Mouse (Mus musculus) CH12.LX (cell line): ENCODE data around the gene Ptprr. TPM values are rescaled to one million over a fixed set of nuclear protein-coding genes. Genes with fewer than 3 reads are reported as not detected.

Source experiments
- DNase-seq: peaks from one replicate; pipeline ENCODE4 v3.0.0-alpha.2; 2013; ENCODE audit errors: extremely low read depth
- H3K27ac ChIP-seq: 2 replicates; pipeline ENCODE4 v1.5.1; 2012; ENCODE audit warnings: low read depth, mild to moderate bottlenecking, control low read depth, moderate library complexity; ENCODE audit not compliant: insufficient read depth
- H3K27me3 ChIP-seq: replicated peaks from 2 replicates; pipeline ENCODE3; 2012; ENCODE audit warnings: inconsistent platforms
- H3K36me3 ChIP-seq, 2 experiments: replicated peaks in 1 of 2; 2 replicates each; pipeline versions ENCODE3 to v1.6.1; 2012; ENCODE audit warnings: inconsistent platforms in 1 of 2, low read length in 1 of 2, mild to moderate bottlenecking in 1 of 2, mixed read lengths in 1 of 2, moderate library complexity in 1 of 2; ENCODE audit not compliant: control insufficient read depth in 1 of 2, insufficient read depth in 1 of 2
- H3K4me1 ChIP-seq, 2 experiments: 2 replicates each; pipeline ENCODE4 v1.6.1; 2012; ENCODE audit warnings: inconsistent platforms in 1 of 2, moderate library complexity in 1 of 2; ENCODE audit not compliant: insufficient read depth in 2 of 2, control insufficient read depth in 1 of 2
- H3K4me2 ChIP-seq: 2 replicates; pipeline ENCODE4 v1.6.1; 2012; ENCODE audit warnings: low read depth, mild to moderate bottlenecking, control low read depth; ENCODE audit not compliant: poor library complexity, insufficient read depth, severe bottlenecking
- H3K4me3 ChIP-seq, 3 experiments: fragments of 150-350 bp in 1 of 3; sonication (generic) in 1 of 3; replicated peaks in 1 of 3; 2 replicates each; pipeline versions ENCODE3 to v1.5.1; 2011 to 2012; ENCODE audit warnings: low read depth in 2 of 3, low read length in 2 of 3, mild to moderate bottlenecking in 2 of 3, moderate library complexity in 2 of 3, control low read depth in 1 of 3, improper control_type of control experiment in 1 of 3, inconsistent platforms in 1 of 3, mixed read lengths in 1 of 3; ENCODE audit not compliant: poor library complexity in 1 of 3
- H3K79me2 ChIP-seq: replicated peaks from 2 replicates; pipeline ENCODE4 v1.6.1; 2012; ENCODE audit warnings: mild to moderate bottlenecking, moderate library complexity; ENCODE audit not compliant: control insufficient read depth, poor library complexity, insufficient read depth, severe bottlenecking; ENCODE audit errors: extremely low read depth
- H3K9ac ChIP-seq: 2 replicates; pipeline ENCODE4 v1.6.1; 2012; ENCODE audit warnings: low read depth, mild to moderate bottlenecking, control low read depth, moderate library complexity; ENCODE audit not compliant: insufficient read depth
- H3K9me3 ChIP-seq: replicated peaks from 2 replicates; pipeline ENCODE3; 2012; ENCODE audit warnings: low read length, inconsistent platforms, mixed read lengths
- CTCF ChIP-seq, 2 experiments: IDR thresholded peaks in 1 of 2; conservative IDR thresholded peaks in 1 of 2; 2 replicates each; pipeline ENCODE4 v1.5.1; 2011 to 2012; ENCODE audit warnings: low read depth in 2 of 2, low read length in 2 of 2, improper control_type of control experiment in 1 of 2, inconsistent platforms in 1 of 2, mild to moderate bottlenecking in 1 of 2, moderate library complexity in 1 of 2
- E2F4 ChIP-seq: IDR thresholded peaks from 2 replicates; pipeline ENCODE4 v1.6.1; 2011; ENCODE audit warnings: low read depth, low read length, improper control_type of control experiment; ENCODE audit not compliant: insufficient replicate concordance
- GABPA ChIP-seq: IDR thresholded peaks from 2 replicates; pipeline ENCODE4 v1.6.1; 2012; ENCODE audit warnings: low read depth, low read length, improper control_type of control experiment, inconsistent platforms; ENCODE audit not compliant: insufficient replicate concordance
- HCFC1 ChIP-seq: IDR thresholded peaks from 2 replicates; pipeline ENCODE4 v1.6.1; 2012; ENCODE audit warnings: low read depth, mild to moderate bottlenecking, inconsistent platforms, low read length, improper control_type of control experiment
- IRF4 ChIP-seq: IDR thresholded peaks from 2 replicates; pipeline ENCODE4 v1.6.1; 2014; ENCODE audit warnings: low read depth, mild to moderate bottlenecking, inconsistent platforms, low read length, improper control_type of control experiment
- JUND ChIP-seq: conservative IDR thresholded peaks from 2 replicates; pipeline ENCODE4 v1.6.1; 2011; ENCODE audit warnings: low read depth, low read length, improper control_type of control experiment
- MXI1 ChIP-seq: IDR thresholded peaks from 2 replicates; pipeline ENCODE4 v1.6.1; 2011; ENCODE audit warnings: mild to moderate bottlenecking, low read depth, low read length, improper control_type of control experiment
- MYC ChIP-seq: IDR thresholded peaks from 2 replicates; pipeline ENCODE4 v1.6.1; 2011; ENCODE audit warnings: low read depth, mild to moderate bottlenecking, improper control_type of control experiment, low read length
- NRF1 ChIP-seq: IDR thresholded peaks from 2 replicates; pipeline ENCODE4 v1.6.1; 2014; ENCODE audit warnings: low read depth, mild to moderate bottlenecking, inconsistent platforms, low read length, improper control_type of control experiment, moderate library complexity
- PAX5 ChIP-seq: IDR thresholded peaks from 2 replicates; pipeline ENCODE4 v1.6.1; 2012; ENCODE audit warnings: low read length, inconsistent platforms, mixed read lengths
- POLR2AphosphoS2 ChIP-seq: IDR thresholded peaks from 2 replicates; pipeline ENCODE4 v1.6.1; 2011; ENCODE audit warnings: low read depth, low read length, improper control_type of control experiment
- RAD21 ChIP-seq: IDR thresholded peaks from 2 replicates; pipeline ENCODE4 v1.6.1; 2011; ENCODE audit warnings: low read depth, mild to moderate bottlenecking, low read length, improper control_type of control experiment, moderate library complexity
- TBP ChIP-seq: conservative IDR thresholded peaks from 2 replicates; pipeline ENCODE4 v1.6.1; 2011; ENCODE audit warnings: low read depth, low read length, improper control_type of control experiment
- TCF12 ChIP-seq: IDR thresholded peaks from 2 replicates; pipeline ENCODE4 v1.6.1; 2014; ENCODE audit warnings: low read depth, mild to moderate bottlenecking, inconsistent platforms, low read length, improper control_type of control experiment
- UBTF ChIP-seq: IDR thresholded peaks from 2 replicates; pipeline ENCODE4 v1.6.1; 2012; ENCODE audit warnings: low read depth, mild to moderate bottlenecking, inconsistent platforms, low read length, improper control_type of control experiment, moderate library complexity
- USF1 ChIP-seq: IDR thresholded peaks from 2 replicates; pipeline ENCODE4 v1.6.1; 2014; ENCODE audit warnings: low read depth, mild to moderate bottlenecking, inconsistent platforms, low read length, improper control_type of control experiment
- USF2 ChIP-seq: conservative IDR thresholded peaks from 2 replicates; pipeline ENCODE4 v1.6.1; 2011; ENCODE audit warnings: low read depth, low read length, improper control_type of control experiment
- ZC3H11A ChIP-seq: IDR thresholded peaks from 2 replicates; pipeline ENCODE4 v1.6.1; 2012; ENCODE audit warnings: low read depth, mild to moderate bottlenecking, inconsistent platforms, low read length, improper control_type of control experiment
- ZKSCAN1 ChIP-seq: IDR thresholded peaks from 2 replicates; pipeline ENCODE4 v1.6.1; 2012; ENCODE audit warnings: low read depth, inconsistent platforms, low read length, improper control_type of control experiment, borderline replicate concordance
- ZMIZ1 ChIP-seq: IDR thresholded peaks from 2 replicates; pipeline ENCODE4 v1.6.1; 2012; ENCODE audit warnings: low read depth, mild to moderate bottlenecking, inconsistent platforms, low read length, improper control_type of control experiment
- ZNF384 ChIP-seq: IDR thresholded peaks from 2 replicates; pipeline ENCODE4 v1.6.1; 2012; ENCODE audit warnings: low read depth, low read length, improper control_type of control experiment, inconsistent platforms
- dilution Hi-C: fragments of 300-500 bp; cut with MboI; formaldehyde crosslinking; loops from 2 replicates; pipeline ENCODE4 v1.14.3; 2020; ENCODE audit warnings: low sequenced_read_pairs; ENCODE audit not compliant: extremely low pct_unique_long_range_greater_than_20kb, extremely low pct_ligation_motif_present
- in situ Hi-C: fragments of 300-500 bp; cut with MboI; formaldehyde crosslinking; loops from 3 replicates; pipeline ENCODE4 v1.14.3; 2019; ENCODE audit warnings: low sequenced_read_pairs, low pct_ligation_motif_present, low pct_unique_long_range_greater_than_20kb, mixed read lengths
- polyA plus RNA-seq: library from polyadenylated mRNA; unstranded; fragments of >175 nt; gene quantifications from 2 replicates; pipeline ENCODE4 v1.2.1, GENCODE M21; 2012; ENCODE audit warnings: low read depth; ENCODE audit not compliant: insufficient read length
- total RNA-seq, 2 experiments: library from RNA; depleted of rRNA; stranded (reverse); fragments of 300-350 nt in 1 of 2; fragments of >200 nt in 1 of 2; gene quantifications; 2 replicates each; pipeline ENCODE4 v1.2.3; 2012 to 2014

The Ptprr gene
- total and polyA plus RNA-seq, 3 experiments: 0.51 to 1.9 (median 0.81) TPM

- no peaks in the 10 kb centered on the region for H3K79me2 ChIP-seq
- no peak overlapping the region for H3K9ac ChIP-seq
- dilution Hi-C loops: no loop called here
- no peak for DNase-seq
- no peaks in the 10 kb centered on the region for H3K9me3 ChIP-seq
- H3K4me1 ChIP-seq: peaks cover 0 to 13% of the 10 kb centered on the region in 2 experiments; a peak in 2 of 4 replicates
- no peaks in the 10 kb centered on the region for H3K36me3 ChIP-seq
- no peak overlapping the region for H3K4me3 ChIP-seq
- no peak overlapping the region for H3K4me2 ChIP-seq
- no peak overlapping the region for H3K27ac ChIP-seq
- TF ChIP-seq USF2 (no peak), HCFC1 (no peak), ZMIZ1 (no peak), TCF12 (no peak), PAX5 (no peak), USF1 (no peak), ZKSCAN1 (no peak), IRF4 (no peak), CTCF (conservative IDR thresholded peaks at IDR 0.05 in 1 of 2, IDR thresholded peaks at IDR 0.05 in 1 of 2; ENCODE audit: low read depth in 2 of 2, low read length in 2 of 2) (no peak), MXI1 (no peak), NRF1 (no peak), UBTF (no peak), MYC (no peak), JUND (no peak), GABPA (no peak), RAD21 (no peak), ZC3H11A (no peak), ZNF384 (no peak), TBP (no peak), POLR2AphosphoS2 (no peak)
- in situ Hi-C loops: no loop called here
- H3K27me3 ChIP-seq: no peaks in the 10 kb centered on the region
Measured at GRCm38 (mm10) chr10:116146091-116146490, 128.1 kb downstream of the Ptprr start.

- TF ChIP-seq E2F4: no peak
Measured at GRCm38 (mm10) chr10:116154707-116155106, 136.7 kb downstream of the Ptprr start.

More at GRCm38 (mm10) chr10:116154707-116155106, 136.7 kb downstream of the Ptprr start:
- H3K9me3 ChIP-seq: peaks cover 2% of the 10 kb centered on the region
- H3K27me3 ChIP-seq: no peaks in the 10 kb centered on the region
- dilution Hi-C loops: no loop called here
- no peak overlapping the region for H3K9ac ChIP-seq
- no peak overlapping the region for H3K27ac ChIP-seq
- no peak overlapping the region for H3K4me3 ChIP-seq
- H3K36me3 ChIP-seq: no peaks in the 10 kb centered on the region
- DNase-seq: no peak
- no peak overlapping the region for H3K4me2 ChIP-seq
- peaks cover 0 to 2% of the 10 kb centered on the region in 2 experiments; a peak in 1 of 4 replicates for H3K4me1 ChIP-seq
- no peaks in the 10 kb centered on the region for H3K79me2 ChIP-seq
- in situ Hi-C loops: no loop called here
